Mouse (Mus musculus) B cell, adult (primary cell): ENCODE measurements around the gene Ccdc18. TPM values are rescaled to one million over a fixed set of nuclear protein-coding genes. Genes with fewer than 3 reads are reported as not detected.

ENCODE experiments used
- total RNA-seq: library from RNA; stranded (reverse); gene quantifications from 4 replicates; pipeline ENCODE4 v1.2.4, GENCODE M21; 2023; ENCODE audit not compliant: inconsistent age

Ccdc18 gene
- 1.4 to 3.4 TPM (median 1.5 TPM) in 4 replicates for total RNA-seq

GRCm38 (mm10) chr5:108132441-108133243, at the start of gene Ccdc18, which contains the start of gene Tmed5:
Ccdc18 (plus strand) TSS chr5:108132875.
Tmed5 (minus strand) TSS chr5:108132620.

GRCm38 (mm10) chr5:108268127-108269062, 135.7 kb downstream of the Ccdc18 start, which contains the start of gene Dr1:
Dr1 (plus strand) TSS chr5:108268897.

Other genes with a start within 250 kb of the Ccdc18 start
- 140 to 154 TPM (median 143 TPM) in 4 replicates for gene Rpl5, start 232.4 kb upstream of the Ccdc18 start, total RNA-seq
- 48.3 to 62.7 TPM (median 54.4 TPM) in 4 replicates for gene Fam69a, start 145.8 kb upstream of the Ccdc18 start, total RNA-seq
- gene Mtf2, start 67.2 kb upstream of the Ccdc18 start, total RNA-seq = 70.3 to 81.4 TPM (median 73.1 TPM) in 4 replicates
- gene Tmed5, start 255 bp upstream of the Ccdc18 start, total RNA-seq = 81.2 to 94.0 TPM (median 87.2 TPM) in 4 replicates
- gene Dr1, start 136.0 kb downstream of the Ccdc18 start, total RNA-seq = 34.4 to 37.2 TPM (median 35.7 TPM) in 4 replicates
- 2.7 to 3.3 TPM (median 3.2 TPM) in 4 replicates for gene Pigg, start 179.7 kb downstream of the Ccdc18 start, total RNA-seq
- not detected in 4 replicates for gene Gm42517, start 235.0 kb downstream of the Ccdc18 start, total RNA-seq